Mouse (Mus musculus) forebrain, embryonic 16.5 days (tissue): ENCODE measurements around the gene Gp1bb. TPM values are rescaled to one million over a fixed set of nuclear protein-coding genes. Genes with fewer than 3 reads are reported as not detected.
A peak's percentile ranks its signal among the peaks of the same experiment; 100 is the strongest.

Source experiments
- ATAC-seq: fragments of 200-750 bp; cut with Nextera tagmentation; 2 replicates; pipeline ENCODE4 v1.8.0; 2017; ENCODE audit warnings: mild to moderate bottlenecking, moderate library complexity
- H3K27ac ChIP-seq: fragments of 300-500 bp; sonication (generic); 2 replicates; pipeline ENCODE4 v1.5.1; 2014; ENCODE audit warnings: low read length, control low read depth
- H3K27me3 ChIP-seq: fragments of 300-500 bp; sonication (generic); replicated peaks from 2 replicates; pipeline ENCODE4 v1.6.1; 2014; ENCODE audit warnings: low read length; ENCODE audit not compliant: control insufficient read depth, insufficient read depth
- H3K36me3 ChIP-seq: fragments of 300-500 bp; sonication (generic); 2 replicates; pipeline ENCODE4 v1.6.1; 2014; ENCODE audit not compliant: control insufficient read depth, insufficient read depth
- H3K4me1 ChIP-seq: fragments of 300-500 bp; sonication (generic); replicated peaks from 2 replicates; pipeline ENCODE4 v1.6.1; 2014; ENCODE audit warnings: low read length; ENCODE audit not compliant: control insufficient read depth, insufficient read depth
- H3K4me2 ChIP-seq: fragments of 300-500 bp; sonication (generic); 2 replicates; pipeline ENCODE4 v1.6.1; 2014; ENCODE audit warnings: mild to moderate bottlenecking, low read length, control low read depth
- H3K4me3 ChIP-seq: fragments of 300-500 bp; sonication (generic); replicated peaks from 2 replicates; pipeline ENCODE4 v1.5.1; 2014; ENCODE audit warnings: mild to moderate bottlenecking, low read length, control low read depth
- H3K9ac ChIP-seq: fragments of 300-500 bp; sonication (generic); replicated peaks from 2 replicates; pipeline ENCODE4 v1.6.1; 2014; ENCODE audit warnings: low read depth, low read length, control low read depth
- H3K9me3 ChIP-seq: fragments of 300-500 bp; sonication (generic); 2 replicates; pipeline ENCODE4 v1.6.1; 2016; ENCODE audit warnings: low read length; ENCODE audit not compliant: control insufficient read depth
- WGBS: fragments of 180-500 bp; shearing (Covaris S2); extraction: QIAGEN DNeasy Blood & Tissue Kit; methylation state at CpG from one replicate; pipeline ENCODE4 v1.1.7; 2014; 5-methylcytosine and 5-hydroxymethylcytosine counted together
- polyA plus RNA-seq: library from polyadenylated mRNA; unstranded; fragments of >200 nt; fragmentation: Nextera tagmentation; extraction: Ambion mirVana; gene quantifications from 2 replicates; pipeline ENCODE4 v1.2.1, GENCODE M21; 2015

The Gp1bb gene
- 8.0 and 9.5 TPM in 2 replicates for polyA plus RNA-seq

GRCm38 (mm10) chr16:18622019-18622418, at the start of gene Gp1bb:
Gene Gp1bb, minus strand, starts transcription at chr16:18622403.
- Histone ChIP-seq H3K27ac (no peak within 1 kb of the TSS), H3K4me2 (peak within 1 kb of the TSS; percentile 72), H3K27me3 (peaks cover 75% of the 10 kb centered on the region), H3K36me3 (peaks cover 20% of the 10 kb centered on the region), H3K4me1 (peaks cover 36% of the 10 kb centered on the region), H3K9ac (peak within 1 kb of the TSS; percentile 37; the same call in 1 of the 2 replicates), H3K9me3 (no peaks in the 10 kb centered on the region), H3K4me3 (peak within 1 kb of the TSS; percentile 42)
- ATAC-seq, result no peak
- 17% methylated on average over 17 of the region's 17 CpGs for WGBS

GRCm38 (mm10) chr16:18669914-18670313, 47.7 kb upstream of the Gp1bb start:
- Histone ChIP-seq H3K27me3 (no peaks in the 10 kb centered on the region), H3K4me3 (no peak overlapping the region), H3K36me3 (no peaks in the 10 kb centered on the region), H3K27ac (no peak overlapping the region), H3K9me3 (no peaks in the 10 kb centered on the region), H3K4me2 (no peak overlapping the region), H3K4me1 (no peaks in the 10 kb centered on the region), H3K9ac (no peak overlapping the region)
- no peak for ATAC-seq
- WGBS, result 70% methylated on average over 6 of the region's 6 CpGs

- WGBS, result 85% methylated on average over 4 of the region's 4 CpGs
- Histone ChIP-seq H3K27me3 (no peaks in the 10 kb centered on the region), H3K4me1 (no peaks in the 10 kb centered on the region), H3K9me3 (no peaks in the 10 kb centered on the region), H3K36me3 (no peaks in the 10 kb centered on the region), H3K4me2 (no peak overlapping the region), H3K4me3 (no peak overlapping the region), H3K9ac (no peak overlapping the region), H3K27ac (no peak overlapping the region)
- no peak for ATAC-seq
Observed at GRCm38 (mm10) chr16:18658597-18658996, 36.4 kb upstream of the Gp1bb start.

- Histone ChIP-seq H3K36me3 (no peaks in the 10 kb centered on the region), H3K27me3 (no peaks in the 10 kb centered on the region), H3K9me3 (no peaks in the 10 kb centered on the region), H3K4me1 (no peaks in the 10 kb centered on the region), H3K27ac (no peak overlapping the region), H3K9ac (no peak overlapping the region), H3K4me3 (no peak overlapping the region), H3K4me2 (no peak overlapping the region)
- WGBS, result 63% methylated on average over 5 of the region's 5 CpGs
- no peak for ATAC-seq
Observed at GRCm38 (mm10) chr16:18655372-18656098, 33.3 kb upstream of the Gp1bb start.

- no peak overlapping the region for H3K4me2 ChIP-seq
- ATAC-seq, result no peak
- no peaks in the 10 kb centered on the region for H3K4me1 ChIP-seq
- H3K9me3 ChIP-seq, result no peaks in the 10 kb centered on the region
- 84% methylated on average over 6 of the region's 6 CpGs for WGBS
- H3K27ac ChIP-seq, result no peak overlapping the region
- no peak overlapping the region for H3K4me3 ChIP-seq
- H3K27me3 ChIP-seq, result no peaks in the 10 kb centered on the region
- H3K9ac ChIP-seq, result no peak overlapping the region
- H3K36me3 ChIP-seq, result no peaks in the 10 kb centered on the region
Observed at GRCm38 (mm10) chr16:18653290-18654160, 31.3 kb upstream of the Gp1bb start.

GRCm38 (mm10) chr16:18649126-18649525, 26.9 kb upstream of the Gp1bb start:
- no peaks in the 10 kb centered on the region for H3K36me3 ChIP-seq
- no peak overlapping the region for H3K27ac ChIP-seq
- ATAC-seq, result no peak
- H3K4me1 ChIP-seq, result no peaks in the 10 kb centered on the region
- no peak overlapping the region for H3K4me3 ChIP-seq
- 61% methylated on average over 3 of the region's 3 CpGs for WGBS
- H3K27me3 ChIP-seq, result no peaks in the 10 kb centered on the region
- H3K9me3 ChIP-seq, result no peaks in the 10 kb centered on the region
- H3K4me2 ChIP-seq, result no peak overlapping the region
- no peak overlapping the region for H3K9ac ChIP-seq

GRCm38 (mm10) chr16:18645329-18645728, 23.1 kb upstream of the Gp1bb start:
- Histone ChIP-seq H3K27ac (no peak overlapping the region), H3K4me2 (no peak overlapping the region), H3K4me3 (no peak overlapping the region), H3K36me3 (no peaks in the 10 kb centered on the region), H3K9me3 (no peaks in the 10 kb centered on the region), H3K9ac (no peak overlapping the region), H3K4me1 (no peaks in the 10 kb centered on the region), H3K27me3 (no peaks in the 10 kb centered on the region)
- no peak for ATAC-seq
- 77% methylated on average over 6 of the region's 6 CpGs for WGBS

- no peaks in the 10 kb centered on the region for H3K36me3 ChIP-seq
- no peak overlapping the region for H3K4me2 ChIP-seq
- no peak overlapping the region for H3K4me3 ChIP-seq
- no peak overlapping the region for H3K27ac ChIP-seq
- no peaks in the 10 kb centered on the region for H3K4me1 ChIP-seq
- no peaks in the 10 kb centered on the region for H3K9me3 ChIP-seq
- no peak for ATAC-seq
- H3K9ac ChIP-seq, result no peak overlapping the region
- 79% methylated on average over 4 of the region's 4 CpGs for WGBS
- no peaks in the 10 kb centered on the region for H3K27me3 ChIP-seq
Observed at GRCm38 (mm10) chr16:18644485-18644884, 22.3 kb upstream of the Gp1bb start.

GRCm38 (mm10) chr16:18643406-18643998, 21.3 kb upstream of the Gp1bb start:
- Histone ChIP-seq H3K9me3 (no peaks in the 10 kb centered on the region), H3K4me2 (no peak overlapping the region), H3K4me3 (no peak overlapping the region), H3K9ac (no peak overlapping the region), H3K36me3 (no peaks in the 10 kb centered on the region), H3K27ac (no peak overlapping the region), H3K27me3 (no peaks in the 10 kb centered on the region), H3K4me1 (no peaks in the 10 kb centered on the region)
- no peak for ATAC-seq
- 81% methylated on average over 11 of the region's 11 CpGs for WGBS
